Mouse (Mus musculus) ovary, postnatal 14 days (tissue): ENCODE measurements at regions not wholly inside any gene's neighbourhood (a gene's known extent, or its start where the extent isn't known, plus 50 kb on each side); places are given as distances from the start of the nearest gene placed in this dataset.
"Not testable (repeated sequence)": the region's sequence is repeated elsewhere in the genome, so short reads cannot be mapped to it uniquely, and the experiment has no call there.

Source experiments
- DNase-seq: peaks from one replicate; pipeline ENCODE4 v3.0.0; 2022; ENCODE audit warnings: low spot score

DNA sequence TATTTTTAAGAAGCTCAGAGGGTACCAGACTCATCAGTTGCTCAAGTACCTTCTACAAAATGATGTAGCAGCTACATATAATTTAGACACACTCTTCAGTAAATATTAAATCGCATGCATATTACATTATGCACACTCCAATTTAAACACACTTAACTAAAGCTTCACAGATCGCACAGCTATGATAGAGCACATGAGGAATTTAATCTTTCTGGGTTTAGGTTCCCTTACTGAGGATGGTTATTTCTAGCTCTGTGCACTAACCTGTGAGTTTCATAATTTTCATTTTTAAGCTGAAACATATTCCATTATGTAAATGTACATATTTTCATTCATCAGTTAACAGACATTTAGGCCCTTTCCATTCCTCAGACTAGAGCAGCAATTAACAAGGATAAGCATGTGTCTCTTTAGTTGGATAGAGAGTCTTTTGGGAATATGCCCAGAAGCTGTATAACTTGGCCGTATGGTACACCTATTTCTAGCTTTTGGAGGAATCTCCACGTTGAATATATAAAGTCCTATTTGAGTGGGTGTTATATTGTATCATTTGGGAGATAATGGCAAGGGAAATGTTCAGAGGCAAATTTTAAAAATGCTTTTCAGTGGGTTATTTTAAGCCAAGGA lies 694.0 kb downstream of the Trib2 start:
- no peak for DNase-seq

DNA sequence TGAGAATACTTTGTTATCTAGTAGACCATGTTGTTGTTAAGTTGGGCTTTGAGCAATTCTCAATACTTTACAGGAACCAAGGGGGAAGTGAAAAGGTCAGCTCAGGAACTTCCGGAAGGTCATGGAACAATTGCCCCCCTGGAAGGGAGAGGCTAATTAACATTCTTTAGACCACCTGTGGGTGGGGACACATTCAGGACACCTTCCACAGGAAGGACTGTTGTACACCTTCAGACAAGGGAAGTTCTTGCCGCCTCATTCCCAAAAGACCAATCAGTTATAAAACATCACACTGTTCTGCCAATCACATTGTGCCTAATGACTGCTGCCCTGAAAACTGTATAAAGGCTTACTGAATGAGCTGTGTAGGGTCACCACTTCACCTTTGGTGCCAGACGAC lies 701.2 kb downstream of the Trib2 start:
- DNase-seq = no peak

DNA sequence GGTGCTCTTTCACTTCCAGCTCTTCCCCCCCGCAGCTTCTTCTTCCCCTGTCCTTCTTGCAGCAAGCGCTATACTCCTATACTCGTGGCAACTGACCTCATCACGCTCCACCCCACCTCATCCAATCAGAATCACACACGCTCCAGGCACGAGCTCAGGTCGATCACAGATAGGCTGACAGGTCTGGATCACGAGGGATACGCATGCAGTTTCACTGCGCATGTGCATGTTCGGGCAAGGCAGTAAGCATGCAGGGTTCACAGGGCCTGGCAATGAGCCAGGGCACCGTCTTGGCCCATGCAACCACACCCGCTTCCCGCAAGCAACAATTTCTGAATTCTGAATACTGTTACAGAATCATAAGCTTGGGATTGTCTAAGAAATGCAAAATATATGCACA lies 701.9 kb downstream of the Trib2 start:
- DNase-seq = no peak

DNA sequence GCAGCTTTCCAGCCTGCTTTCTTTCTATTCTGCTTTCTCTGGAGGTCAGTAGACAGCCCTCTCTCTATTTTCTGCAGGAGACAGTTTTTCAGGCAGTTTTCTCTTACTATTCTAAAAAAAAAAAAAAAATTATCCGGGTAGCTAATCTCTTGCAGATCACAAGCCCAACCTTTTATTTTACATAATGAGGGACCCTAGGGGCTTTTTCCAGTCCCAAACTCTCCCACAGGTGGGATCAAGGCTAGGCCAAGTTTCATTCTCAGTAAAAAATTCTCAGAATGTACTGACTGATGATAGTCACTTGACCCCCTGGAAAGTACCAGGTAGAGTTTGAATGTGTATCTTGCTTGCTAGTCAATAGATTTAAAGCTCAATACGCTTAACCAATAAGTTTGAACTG lies 705.7 kb downstream of the Trib2 start:
- no peak for DNase-seq

DNA sequence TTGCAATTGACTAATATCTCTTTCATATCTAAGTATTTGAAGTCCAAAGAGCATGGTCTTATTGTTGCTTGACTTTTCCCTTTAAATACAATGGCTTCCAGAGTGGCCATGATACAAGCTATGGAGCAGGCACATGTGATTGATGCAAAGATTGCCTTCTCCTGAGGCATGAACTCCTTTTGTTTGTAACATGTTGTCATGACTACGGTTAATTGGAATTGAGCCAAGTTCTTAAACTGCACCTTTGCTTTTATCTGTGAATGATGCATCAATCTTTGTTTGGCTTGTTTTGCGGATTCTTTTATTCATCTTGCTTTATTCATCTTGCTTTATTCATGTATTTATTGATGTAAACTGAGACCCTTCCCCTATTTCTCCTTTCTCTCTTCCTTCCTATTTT lies 711.8 kb downstream of the Trib2 start:
- no peak for DNase-seq

DNA sequence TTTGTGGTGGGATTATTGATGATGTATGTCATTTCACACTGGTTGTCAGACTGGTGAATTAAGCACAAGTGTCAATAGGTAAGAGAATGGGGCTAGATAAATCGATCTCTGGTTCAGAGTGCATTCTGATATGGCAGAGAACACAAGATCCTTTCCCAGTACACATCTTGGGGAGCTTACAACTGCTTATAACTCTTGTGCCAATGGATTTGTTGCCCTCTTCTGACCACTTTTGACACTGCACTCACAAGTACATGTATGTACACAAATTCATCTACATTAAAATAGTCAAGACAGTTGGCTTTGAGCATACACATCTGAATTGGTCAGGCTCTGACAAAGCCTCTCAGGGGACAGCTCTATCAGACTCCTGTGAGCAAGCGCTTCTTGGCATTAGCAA lies 738.1 kb downstream of the Trib2 start:
- no peak for DNase-seq

DNA sequence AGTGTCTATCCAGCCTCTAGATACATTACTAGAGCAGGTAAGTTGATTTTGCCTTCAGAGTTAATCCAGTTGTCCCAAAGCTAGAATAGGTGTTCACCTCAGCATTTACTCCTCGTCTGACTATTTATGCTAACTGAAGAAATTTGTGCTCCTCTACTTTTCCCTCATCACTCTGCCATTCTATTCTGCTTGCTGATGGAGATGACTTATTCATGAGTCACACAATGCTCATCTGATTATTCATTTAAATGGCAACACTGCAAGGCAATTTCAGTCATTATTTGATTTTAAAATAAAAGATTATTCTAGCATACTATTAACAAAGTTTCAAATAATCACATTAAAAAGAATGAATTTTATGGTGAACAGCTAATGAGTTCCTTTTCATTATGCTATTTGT lies 752.4 kb downstream of the Trib2 start:
- DNase-seq = no peak

DNA sequence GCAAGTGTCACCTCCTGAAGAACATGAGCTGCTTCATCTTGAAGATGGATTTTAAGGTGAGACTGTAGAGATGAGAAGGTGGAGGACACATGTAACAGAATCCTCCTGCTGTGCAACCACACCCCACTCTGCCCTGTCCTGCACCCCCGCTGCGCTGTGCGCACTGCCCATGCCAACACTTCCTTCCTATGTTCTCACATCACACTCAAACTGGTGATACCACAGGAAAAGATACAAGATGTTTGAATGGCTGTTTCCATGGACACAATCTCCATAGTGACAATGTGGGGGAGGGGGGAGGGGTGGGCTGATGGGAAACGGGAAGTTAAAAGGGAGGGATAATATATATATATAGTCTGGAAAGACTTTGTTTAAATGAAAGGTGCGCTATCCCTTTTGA lies 765.3 kb downstream of the Trib2 start:
- no peak for DNase-seq

DNA sequence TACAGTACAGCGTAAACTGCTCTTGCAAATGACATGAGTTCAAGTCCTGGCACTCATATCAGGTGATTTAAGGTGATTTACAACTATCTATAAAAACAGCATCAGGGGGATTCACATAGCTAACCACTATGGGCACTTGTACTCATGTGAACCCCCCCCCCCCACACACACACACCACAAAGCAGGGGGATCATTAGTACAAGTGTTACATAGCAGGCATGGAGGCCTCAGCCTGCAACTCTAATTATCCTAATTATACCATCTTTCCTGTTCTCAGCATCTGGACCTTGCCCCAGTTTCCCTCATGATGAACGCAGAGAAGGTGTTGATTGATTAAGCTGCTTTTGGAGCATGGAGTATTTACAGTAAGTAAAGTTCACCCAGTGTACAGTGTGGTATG lies 773.5 kb downstream of the Trib2 start:
- no peak for DNase-seq

DNA sequence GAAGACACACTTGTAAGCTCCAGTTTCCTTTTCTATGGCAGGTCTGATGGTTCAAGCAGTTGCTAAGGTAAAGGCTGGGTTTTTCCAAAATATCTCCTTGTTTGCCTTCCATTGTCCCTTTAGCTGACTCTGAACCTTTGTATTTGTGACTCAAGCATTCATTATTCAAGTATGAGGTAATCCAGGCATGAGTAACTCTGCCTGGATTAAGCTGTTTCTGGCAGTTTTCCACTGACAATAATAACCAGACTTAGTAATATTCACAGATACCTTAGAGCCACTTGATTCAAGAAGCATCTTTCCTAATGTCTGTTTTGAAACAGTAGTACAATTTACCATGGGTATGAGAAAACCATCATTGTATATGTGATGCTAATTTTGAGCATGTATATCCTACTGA lies 805.6 kb downstream of the Trib2 start:
- DNase-seq = no peak

DNA sequence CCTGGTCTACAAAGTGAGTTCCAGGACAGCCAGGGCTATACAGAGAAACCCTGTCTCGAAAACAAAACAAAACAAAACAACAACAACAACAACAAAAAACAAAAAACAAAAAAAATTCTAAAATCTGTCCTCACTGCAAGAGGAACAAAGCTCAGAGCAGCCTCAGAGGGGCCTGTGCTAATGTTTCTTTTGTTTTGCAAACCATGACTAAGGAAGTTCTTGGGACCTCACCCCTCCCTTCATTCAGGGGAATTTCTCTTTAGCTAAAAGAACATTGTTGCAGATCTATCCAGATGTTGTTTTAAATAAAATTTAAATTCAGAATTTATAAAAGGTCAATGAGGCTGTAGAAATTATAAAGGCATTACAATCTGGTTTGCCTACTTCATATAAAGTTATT lies 814.3 kb downstream of the Trib2 start:
- not testable (repeated sequence) for DNase-seq
